Mouse (Mus musculus) urinary bladder, postnatal 36 days (tissue): ENCODE results near the gene Grin2d.
A peak's percentile ranks its signal among the peaks of the same experiment; 100 is the strongest.

Experiments used
- DNase-seq, 2 experiments: peaks; one replicate each; pipeline ENCODE4 v3.0.0; 2022; ENCODE audit warnings: low spot score in 2 of 2, mixed read lengths in 1 of 2

Gene Grin2d

DNA sequence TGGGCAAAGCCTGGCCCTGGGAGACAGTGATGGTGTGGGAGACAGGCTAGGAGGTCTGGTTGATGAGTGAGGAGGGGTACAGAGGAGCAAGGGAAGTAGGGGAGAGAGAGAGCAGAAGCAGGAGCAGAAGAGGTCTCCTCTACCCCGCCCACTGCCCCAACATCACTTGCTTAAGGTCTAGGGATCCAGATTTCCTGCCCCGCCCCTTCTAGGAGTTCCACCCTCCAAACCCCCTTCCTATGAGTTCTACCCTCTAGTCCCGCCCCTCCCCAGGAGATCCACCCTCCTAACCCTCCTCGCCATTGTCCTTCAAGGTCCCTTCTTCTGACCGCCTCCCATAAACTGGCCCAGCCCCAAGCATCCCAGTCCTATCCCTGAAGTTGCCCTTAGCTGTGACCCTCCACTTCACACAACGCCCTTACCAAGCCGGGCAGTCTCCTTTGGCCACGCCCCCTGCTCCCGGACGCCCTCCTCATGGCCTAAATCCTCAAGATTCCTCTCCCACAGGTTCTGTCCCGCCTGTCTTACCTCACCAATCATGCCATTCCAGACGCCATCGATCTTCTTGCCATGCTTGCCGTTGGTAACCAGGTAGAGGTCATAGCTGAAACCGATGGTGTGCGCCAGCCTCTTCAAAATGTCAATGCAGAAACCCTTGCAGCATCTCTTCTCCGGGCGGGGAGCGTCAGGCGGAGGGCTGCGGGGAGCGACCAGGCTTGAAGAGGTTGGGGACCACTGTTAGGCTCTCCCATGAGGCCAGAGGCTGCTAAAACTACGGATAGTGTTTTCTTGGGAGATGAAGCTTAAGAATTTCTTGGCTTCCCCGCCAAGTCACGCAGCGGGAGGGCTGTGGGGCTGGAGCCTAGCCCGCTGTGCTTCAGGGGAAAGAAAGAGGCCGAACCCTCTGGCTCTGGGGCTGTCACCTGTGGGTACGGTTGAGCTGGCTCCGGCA lies 21.0 kb downstream of the Grin2d start:
- no peak for DNase-seq

DNA sequence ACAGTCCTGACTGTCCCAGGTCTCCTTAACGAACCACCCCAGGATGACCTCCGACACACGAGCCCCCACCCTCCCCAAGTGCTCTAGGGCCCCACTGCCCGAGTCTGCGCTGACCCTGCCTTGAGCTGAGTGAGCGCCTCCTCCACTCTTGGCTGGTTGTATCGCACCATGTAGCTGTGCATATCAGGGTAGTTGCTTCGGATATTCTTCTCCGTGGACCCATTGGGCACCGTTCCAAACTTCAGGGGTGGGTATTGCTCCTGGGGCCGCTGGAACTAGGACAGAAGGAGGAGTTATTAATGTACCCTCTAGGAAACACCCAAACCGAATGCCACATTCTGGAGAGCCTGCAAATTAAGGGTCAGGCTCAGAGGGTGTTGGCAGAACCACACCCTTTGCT lies 25.1 kb downstream of the Grin2d start:
- no peak for DNase-seq

DNA sequence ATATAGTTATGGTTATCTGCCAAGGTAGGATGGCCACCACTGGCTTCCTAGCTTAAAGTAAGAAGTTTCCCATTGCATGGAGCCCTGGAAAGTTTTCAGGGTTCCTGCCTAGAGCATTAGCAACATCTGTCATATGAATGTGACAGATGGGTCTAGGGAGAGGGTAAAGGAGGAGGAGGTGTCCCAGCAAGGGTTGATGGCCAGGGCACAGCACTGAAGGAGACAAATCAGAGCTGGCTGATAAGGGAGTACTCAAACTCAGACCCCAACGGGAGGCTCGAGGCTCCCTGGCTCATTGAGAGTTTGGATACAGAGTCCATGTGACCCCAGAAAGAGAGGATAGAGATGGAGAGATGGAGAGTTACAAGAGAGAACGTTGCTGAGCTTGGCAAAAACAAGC lies 27.5 kb downstream of the Grin2d start:
- DNase-seq = no peak

DNA sequence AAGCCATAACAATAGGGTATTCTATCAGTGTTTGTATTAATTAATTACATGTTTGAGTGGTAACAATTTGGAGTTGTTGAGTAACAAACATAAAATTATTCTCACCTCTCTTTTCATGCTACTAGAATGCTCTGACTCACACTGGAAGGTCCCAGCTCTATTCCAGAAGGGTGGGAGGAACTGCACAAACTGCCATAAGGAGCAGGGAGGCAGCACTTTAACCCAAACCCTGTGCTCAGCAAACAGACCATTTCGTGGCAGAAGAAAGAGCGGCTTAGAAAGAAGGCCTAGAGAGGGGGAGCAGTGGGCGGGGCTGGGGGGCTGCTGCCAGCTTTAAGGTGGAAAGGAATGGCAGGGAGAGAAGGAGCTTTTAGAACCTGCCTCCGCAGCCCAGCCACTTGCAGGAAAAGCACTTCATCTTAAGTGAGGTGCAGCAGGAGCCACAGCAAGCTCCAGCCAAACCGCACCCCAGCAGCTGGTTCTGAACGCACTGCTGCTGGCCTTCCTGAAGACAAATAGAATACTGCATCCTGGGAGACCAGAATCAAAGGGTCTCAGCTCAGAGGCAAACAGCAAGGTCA lies 29.6 kb downstream of the Grin2d start:
- no peak for DNase-seq

DNA sequence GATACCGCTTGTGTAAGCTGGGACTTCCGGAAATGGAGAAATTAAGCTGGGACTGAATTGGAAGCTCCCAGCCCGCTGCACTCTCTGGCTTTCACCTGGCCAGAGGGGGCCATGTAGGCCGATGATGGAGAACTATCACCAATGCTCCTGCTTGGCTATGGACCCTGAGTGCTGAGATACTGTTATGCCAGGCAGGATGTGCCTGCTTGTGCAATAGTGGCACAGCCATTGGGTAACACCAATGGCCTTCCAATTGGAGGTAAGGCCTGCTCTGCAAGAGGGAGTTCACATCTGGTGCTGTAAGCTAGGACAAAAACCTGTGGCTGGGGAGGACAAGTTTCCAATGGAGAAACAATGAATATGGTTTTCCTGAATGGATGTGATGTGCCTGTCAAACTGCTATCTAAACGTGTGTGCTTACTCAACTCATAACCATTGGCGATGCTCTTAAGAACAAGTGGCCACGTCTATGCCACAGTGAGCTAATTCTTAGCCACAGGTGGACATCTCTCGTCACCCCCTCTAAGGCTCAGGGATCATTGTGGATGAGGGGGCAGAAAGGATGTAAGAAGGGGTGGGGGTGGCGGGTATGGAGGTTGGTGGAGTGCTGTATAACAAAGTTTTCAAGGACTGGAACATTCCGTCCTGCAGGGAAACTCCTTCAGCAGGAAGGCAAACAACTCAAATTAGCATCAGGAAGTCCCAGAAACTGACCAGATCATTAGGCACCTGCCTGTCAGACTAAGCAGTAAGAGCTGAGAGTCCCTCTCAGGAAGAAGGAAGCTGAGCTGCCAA lies 35.0 kb downstream of the Grin2d start:
- DNase-seq = no peak

DNA sequence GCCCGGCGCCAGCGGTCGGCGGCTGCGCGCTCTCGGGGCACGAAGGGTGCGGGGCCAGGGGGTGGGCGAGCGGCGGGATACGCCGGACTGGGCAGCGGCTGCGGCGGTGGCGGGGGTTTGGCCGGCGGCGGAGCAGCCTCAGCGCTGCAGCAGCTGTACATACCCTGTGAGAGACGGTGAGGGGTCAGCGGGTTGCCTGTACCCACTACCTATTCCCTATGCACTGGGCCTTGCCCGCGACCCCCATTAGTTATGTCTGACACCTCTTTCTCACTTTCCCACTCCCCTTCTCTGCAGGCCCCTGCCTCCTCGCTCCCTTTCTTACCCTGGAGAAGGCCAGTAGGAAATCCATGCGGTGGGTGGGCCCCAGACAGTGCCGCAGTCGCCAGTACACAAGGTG lies 44.3 kb downstream of the Grin2d start:
- no peak for DNase-seq

DNA sequence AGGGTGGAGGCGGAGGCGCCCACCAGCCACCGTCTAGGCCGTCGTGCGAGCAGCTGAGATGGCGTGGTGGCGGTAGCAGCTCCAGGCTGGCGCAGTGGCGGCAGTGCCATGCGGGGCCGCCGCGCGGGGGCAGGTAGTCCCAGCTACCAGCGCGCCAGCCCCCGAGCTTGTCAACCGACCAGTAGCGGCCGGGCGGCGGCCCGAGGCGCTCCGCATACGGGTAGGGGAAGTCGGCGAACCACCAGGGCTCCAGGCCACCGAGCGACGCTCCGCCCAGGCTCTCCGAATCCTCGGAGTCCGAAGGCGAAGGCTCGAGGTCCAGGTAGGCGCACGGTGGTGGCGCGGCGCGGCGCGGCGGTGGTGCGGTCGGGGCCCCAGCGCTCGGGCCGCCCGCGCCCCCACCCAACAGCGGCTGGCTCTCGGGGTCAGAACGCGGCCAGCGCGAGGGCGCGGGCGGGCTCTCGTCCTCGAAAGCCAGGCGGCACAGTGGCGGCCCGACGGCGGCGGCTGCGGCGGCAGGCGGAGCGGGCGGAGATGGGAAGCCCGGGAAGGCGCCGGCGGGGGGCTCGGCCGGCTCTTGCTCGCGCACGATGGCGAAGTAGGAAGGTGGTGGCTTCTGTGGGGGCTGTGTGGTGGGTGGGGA lies 44.9 kb downstream of the Grin2d start:
- no peak for DNase-seq

DNA sequence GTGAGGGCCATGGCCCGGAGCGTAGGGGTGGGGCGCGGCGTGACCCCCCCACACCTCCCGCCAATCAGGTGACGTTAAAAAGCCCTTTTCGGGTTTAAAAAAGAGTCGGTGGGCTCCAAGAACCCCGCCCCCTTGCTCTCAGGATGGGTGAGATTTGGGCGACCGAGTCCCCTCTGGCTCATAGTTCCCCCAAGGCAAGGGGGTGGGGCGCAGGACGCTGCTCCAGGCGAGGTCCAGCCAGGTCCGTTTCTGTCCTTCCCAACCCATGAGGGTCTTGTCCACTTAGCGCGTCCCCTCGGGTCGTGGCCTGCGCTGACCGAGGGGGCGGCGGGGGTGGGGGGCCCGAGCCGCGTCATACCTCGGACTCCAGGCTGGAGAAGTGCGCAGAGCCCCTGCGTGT lies 45.8 kb downstream of the Grin2d start:
- no peak for DNase-seq

DNA sequence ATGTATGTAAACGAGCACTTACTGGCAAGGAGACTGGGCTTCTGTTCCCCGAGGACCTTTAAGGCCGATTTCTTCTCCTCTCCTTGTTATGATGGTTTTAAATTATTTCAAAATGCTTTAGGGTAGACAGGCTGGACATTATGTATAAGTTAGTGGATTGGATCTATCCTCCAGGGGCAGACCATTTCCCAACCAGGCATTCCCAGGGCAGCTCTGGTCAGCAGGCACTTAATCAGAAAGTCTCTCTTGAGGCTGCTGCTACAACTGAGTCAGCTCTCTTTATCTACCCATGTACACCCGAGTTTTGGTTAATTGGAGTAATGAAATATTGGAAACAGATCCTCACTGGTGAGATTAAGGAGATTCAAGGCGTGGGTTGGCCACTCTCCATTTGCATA lies 47.1 kb downstream of the Grin2d start:
- DNase-seq = no peak

DNA sequence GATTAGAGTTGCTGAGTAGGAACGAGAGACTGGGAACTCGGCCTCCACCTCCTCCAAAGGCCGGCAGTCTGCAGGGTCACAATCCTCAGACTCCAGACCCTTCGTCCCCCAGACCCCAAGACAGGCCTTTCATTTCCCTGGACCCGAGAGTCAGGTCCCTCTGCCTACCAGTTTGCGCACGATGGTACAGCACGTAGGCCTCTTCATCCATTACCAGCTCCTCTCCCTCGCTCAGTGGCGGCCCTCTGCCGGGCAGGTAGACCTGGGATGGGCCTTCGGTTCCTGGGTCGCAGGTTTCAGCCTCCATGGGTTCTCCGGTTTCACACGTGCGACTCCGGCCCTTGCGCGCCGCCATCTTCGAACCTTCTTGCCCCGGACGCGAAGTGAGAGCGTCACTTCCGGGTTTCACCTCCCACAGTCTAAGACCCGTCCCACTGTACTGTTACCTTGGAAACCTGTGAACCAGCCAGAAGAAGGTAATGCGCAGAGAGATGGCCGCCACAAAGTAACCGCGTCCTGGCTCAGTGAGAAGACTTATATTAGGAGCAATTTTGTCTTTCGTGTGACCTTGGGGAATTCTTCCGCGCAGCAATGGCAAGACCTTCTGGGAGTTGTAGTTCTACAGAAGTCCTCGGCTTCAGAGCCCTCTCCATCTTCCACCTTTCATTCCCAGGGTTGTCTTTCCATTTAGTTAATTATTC lies 47.6 kb downstream of the Grin2d start, which contains the start of gene Grwd1:
Gene Grwd1 (minus strand): TSS at position 518 of the 701 bp plus-strand sequence.
- peak; percentile 81 to 85 for DNase-seq

DNA sequence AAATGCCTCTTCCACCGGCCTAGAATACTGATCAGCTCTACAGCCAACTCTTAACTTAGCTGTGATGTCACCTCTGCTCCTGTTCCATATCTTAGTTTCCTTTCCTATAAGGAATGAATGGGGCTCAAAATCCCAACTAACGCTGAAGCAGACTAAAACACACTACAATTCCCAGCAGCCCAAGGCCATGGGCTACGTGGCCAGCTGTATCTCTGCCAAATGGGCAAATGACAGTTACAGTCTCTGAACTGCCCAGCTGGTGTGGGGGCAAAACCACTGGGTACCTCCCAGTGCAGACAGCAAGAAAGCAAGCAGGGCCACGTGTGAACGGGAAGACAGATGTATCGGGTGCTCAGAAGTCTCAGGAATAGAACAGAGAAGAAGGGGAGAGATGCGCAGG lies 51.5 kb downstream of the Grin2d start:
- no peak for DNase-seq

DNA sequence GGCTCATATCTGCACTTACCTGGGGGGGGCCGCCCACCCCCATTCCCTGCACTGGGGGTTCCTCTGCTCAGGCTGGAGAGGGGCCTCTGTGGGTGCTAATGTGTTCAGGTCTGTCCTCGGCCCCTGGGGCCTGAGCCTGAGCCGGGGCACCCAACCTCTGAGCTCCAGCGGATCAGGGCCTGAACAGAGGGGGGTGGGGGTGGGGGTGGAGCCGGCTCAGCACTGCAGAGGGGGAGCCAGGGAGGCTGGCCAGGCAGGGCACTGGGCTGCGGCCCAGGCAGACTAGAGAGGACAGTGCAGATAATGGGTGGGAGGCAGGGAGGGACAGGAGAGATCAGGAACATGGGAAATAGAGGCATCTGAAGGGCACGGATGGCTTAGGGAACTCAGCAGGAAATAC lies 53.6 kb downstream of the Grin2d start, which contains the start of gene Kcnj14:
Gene Kcnj14 (minus strand): TSS at position 185 of the 400 bp plus-strand sequence.
- no peak for DNase-seq

DNA sequence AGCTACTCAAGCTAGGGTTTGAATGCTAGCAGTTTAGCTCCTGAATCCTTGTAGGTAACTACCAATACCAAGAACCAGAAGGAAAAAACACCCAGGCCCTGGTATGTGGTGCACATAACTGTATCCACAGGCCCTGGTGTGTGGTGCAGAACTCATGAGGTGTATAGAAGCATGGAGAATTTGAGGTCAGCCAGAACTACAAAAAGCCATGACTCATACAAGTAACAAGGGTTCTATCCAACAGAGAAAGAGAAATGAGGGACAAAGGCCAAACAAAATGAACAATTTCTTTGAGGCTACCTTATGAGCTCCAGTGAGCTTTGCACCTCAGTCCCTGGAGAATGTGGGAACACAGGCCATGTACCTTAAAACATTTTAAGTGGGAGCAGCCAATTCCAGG lies 57.3 kb downstream of the Grin2d start:
- no peak for DNase-seq

DNA sequence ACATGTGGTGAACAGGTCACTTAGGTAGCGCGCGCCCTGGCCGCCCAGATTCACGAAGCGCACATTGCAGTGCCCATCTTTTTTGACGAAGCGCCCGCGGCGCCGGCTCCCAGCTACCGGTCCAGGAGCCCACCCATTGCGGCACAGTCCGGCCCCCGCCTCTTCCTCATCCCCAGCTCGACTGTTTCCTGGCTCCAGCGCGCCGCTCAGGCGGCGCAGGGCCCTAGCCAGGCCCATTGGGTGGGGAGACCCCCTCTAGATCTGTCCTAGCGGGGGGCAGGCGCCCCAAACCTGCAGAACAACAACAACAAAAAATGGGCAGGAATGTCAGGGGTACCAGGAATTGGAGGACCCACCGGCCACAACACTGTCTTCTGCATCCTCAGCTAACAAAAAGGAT lies 58.3 kb downstream of the Grin2d start:
- no peak for DNase-seq

DNA sequence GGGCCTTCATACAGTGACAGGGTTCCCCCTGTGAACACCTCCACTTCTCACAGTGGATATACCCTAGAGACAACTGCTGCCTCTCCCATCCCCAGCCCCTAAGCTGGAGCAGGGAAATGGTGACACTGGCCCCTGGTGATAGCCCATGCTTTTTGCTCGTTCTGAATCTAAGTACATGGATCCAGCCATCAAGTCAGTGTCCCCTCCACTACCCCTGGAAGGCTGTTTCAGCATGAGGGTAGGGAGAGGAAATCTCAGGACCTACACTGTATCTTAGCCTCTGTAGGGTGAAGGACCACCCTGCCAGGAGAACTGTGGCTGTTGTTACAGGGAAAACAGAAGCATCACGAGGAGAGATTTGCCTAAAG lies 62.2 kb downstream of the Grin2d start:
- DNase-seq = no peak

DNA sequence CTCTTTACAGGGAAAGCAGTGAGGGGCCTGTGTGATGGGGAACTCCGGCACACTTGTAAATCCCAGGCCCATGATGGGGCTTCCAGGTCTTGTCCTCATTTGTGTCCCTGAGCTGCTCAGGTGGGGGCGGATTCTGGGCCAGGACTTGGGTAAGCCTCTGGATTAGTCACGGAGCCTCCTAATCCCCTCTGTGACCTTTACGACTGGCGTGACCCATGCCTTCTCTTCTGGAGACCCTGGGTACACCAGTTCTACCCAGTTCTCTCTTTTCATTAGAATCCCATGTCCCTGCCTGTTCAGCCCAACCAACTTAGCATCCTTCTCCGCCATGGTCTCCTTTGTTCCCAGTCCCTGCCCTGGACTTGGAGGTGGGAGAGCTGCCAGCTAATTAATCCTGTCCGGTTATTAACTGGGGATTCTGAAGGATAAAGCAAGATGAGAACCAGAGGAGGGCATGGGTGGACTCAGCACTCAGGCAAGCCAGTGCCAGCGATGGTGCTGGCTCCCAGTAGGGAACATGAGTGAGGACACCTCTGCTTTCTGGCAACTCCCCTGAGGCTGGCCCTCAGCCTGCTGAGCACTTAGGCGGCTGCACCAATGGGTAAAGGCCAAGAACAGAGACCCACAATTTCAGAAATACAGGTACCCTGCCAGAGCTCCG lies 62.7 kb downstream of the Grin2d start:
- DNase-seq = no peak

DNA sequence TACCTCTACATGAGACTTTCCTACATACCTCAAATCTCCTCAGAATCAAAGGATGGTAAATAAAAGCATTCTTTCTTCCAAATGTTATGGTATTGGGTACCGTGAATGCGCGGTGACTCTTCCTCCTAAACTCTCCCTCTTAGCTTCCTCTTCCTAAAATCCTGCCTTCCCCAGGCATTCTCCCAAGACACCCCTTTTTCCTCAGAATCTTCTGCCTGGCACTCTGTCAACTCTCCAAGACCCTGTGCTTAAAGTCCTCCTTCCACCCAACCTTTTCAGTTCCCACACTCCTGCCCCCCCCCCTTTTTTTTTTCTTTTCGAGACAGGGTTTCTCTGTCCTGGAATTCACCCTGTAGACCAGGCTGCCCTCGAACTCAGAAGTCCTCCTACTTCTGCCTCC lies 63.3 kb downstream of the Grin2d start:
- DNase-seq = no peak

DNA sequence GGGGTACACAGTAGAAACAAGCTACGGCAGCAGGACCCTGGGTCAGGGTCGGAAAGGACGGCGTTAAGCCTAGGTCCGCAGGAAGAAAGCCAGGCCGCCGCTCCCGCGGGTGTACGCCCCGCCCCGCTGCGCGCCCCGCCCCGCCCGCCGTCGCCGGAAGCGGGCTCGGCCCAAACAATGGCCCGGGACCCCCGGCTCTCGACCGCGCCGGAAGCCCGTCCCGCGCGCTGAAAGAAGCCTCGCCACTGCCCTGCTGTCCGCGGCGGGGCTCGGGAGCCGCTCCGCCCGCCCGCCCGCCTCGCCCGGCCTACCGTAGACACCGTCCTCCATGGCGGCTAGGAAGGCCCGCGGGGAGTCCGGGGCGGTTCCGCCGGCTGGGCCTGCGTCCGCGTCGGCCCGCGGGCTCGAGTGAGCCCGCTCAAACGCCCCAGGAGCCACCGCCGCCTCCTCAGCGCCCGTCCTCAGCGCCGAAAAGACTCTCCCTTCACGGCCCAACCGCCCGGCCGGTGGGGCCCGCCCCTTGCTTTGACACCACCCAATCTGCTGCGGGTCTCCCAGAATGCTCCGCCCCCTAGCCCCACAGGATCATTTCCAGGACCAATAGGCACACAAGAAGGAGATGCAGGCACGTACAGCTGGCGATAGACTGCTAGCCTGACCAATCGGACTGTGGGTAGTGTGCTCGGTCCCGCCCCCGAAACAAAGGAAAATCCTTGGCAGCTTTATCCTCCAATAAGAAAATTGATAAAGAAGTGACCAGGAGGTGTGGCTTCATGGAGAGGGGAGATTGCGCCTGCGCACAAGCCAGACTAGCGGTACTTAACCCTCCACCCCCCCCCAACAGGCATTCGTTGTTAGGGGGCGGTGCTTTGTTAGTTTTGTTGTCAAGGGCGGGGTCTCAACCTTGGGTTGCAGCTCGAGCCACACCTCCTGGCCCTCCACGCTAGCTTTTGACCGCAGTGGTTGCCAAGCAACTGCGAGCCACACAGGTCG lies 64.1 kb downstream of the Grin2d start, which contains the start of gene Cyth2:
Gene Cyth2 (minus strand): TSS at position 795 of the 993 bp plus-strand sequence.
- DNase-seq = peak; percentile 97 to 98

DNA sequence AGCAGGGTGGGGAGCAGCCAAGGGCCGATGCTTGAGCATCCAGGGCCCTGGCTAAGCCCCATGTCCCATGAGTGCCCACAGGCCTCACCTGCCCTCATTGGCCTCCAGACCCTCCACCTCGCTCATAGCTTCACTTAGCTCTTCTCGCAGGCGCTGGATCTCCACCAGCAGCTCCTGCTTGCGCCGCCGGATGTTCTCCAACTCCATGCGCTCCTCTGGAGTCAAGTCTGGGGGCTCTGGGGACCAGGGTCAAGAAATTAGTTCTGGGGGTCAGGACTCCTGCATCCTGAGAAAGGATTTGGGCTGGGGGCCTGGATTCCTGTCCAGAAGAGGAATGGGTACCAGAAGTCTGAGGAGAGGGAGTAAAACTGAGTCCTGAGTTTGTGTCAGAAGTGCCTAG lies 65.3 kb downstream of the Grin2d start:
- DNase-seq = no peak
